Mouse (Mus musculus) cerebellum, adult 11-12 months (tissue): ENCODE data around the gene Ager.

Experiments
- DNase-seq: peaks from one replicate; pipeline ENCODE4 v3.0.0; 2022

Ager gene

GRCm38 (mm10) chr17:34632261-34632691 is 34.6 kb downstream of the Ager start:
- DNase-seq = peak; percentile 92

- peak; percentile 27 for DNase-seq
Measured at GRCm38 (mm10) chr17:34635671-34636070, 38.0 kb downstream of the Ager start.

DNA sequence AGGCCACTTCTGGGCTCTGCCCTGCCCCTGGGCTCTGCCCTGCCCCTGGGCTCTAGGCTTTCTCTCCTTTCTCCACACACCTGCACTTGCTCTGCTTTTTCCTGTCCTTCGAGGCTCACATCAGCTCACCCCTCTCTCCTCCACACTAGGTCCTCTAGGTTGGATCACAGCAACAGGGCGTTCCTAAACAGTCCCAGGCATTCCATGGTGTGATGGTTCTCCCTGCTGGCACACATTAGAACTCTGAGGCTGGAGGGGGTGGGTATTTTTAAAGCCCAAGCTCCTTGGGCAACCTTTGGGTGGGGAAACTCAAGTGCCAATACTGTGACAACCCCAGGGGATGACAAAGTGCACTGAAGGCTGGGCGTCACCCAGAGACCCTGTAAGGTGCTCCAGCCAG is 39.8 kb downstream of the Ager start:
- peak; percentile 43 for DNase-seq

DNA sequence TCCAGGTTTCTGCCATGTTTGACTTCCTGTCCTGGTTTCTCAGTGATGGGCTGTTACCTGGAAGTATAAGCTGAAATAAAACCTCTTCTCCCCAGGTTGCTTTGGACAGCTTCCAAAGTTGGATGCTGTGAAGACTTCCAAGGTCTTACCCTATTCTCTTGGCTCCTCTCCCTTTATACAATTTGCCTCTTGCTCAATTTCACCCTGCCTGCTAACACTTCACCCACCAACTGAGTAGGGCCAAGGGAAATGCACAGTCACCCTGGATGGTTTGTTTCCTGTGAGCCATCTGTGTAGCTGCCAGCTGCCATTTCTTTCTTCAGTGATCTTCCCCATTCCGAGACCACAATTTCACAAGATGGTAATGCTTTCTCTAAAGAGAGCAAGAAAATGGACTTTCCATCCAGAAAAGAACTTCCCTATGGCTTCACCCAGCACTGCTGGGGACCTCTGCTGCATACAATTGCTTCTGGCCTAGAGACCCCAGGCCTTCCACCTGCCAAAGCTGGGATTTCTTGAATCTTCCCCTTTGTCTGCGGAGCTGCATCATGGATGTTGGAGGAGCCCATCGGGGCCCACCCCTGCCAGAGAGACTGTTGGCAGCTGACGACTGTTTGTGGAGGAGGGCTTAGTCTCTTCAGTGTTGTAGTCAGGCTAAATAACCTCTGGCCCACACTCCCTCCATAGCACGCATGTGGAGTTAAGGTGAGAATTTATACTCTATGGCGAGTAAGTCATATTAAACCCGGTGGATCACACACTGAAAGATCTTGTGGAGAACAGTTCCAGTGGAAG is 42.0 kb downstream of the Ager start:
- DNase-seq = peak; percentile 60

GRCm38 (mm10) chr17:34640778-34641601 is 43.3 kb downstream of the Ager start:
- DNase-seq = peak; percentile 94

DNA sequence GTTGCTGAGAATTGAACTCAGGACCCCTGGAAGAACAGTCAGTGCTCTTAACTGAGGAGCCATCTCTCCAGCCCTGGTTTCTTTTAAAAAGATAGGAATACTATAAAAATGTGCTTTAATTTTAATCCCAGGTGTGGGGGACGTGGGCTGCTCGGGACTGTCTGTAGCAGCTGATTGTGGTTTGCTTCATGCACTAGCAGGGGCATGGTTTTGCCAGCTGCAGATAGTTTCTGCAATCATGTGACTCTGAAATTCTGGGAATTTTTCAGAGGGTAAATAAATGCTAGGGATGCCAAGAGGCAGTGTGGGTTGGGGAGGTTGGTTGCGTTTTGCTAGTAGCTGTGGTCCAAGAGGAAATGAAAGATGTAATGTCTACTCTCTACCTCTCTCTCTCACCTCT is 44.3 kb downstream of the Ager start:
- peak; percentile 31 for DNase-seq

DNA sequence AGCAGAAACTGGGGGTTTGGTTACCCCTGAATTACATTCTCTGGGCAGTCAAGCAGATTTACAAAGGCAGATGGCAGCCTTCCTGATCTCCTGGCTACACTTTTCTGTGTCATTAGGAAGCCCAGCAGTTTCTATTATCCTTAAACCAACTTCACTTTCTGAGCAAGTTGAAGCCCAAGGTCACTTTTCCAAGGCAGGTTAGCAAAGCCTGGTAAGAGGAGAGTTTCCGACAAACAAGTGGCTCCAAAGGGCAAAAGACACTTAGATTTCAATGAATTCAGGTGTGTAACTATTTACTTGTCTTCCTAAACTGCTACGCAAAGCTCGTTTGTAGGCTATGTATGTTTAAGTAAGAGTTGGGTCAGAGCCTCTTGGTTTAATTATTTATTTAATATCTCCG is 45.7 kb downstream of the Ager start:
- DNase-seq = peak; percentile 38

DNA sequence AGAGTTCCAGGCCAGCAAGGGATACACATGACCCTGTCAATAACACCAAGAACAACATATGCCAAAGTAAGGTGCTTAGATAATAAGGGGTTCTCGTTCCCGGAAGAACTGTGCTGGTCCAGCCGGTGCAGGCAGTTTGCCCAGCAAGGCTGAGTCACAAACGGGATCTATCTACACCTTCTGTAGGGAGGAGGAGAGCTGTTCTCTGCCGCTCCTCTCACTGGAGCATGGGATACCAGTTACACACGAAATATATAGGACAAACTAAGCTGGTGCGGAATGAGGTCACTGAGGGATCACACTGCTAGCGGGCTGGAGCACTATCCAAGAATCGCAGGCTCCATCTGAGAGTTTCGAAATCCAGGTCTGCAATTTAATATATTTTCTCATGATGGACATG is 46.3 kb downstream of the Ager start:
- DNase-seq = peak; percentile 83

- DNase-seq = peak; percentile 96
Measured at GRCm38 (mm10) chr17:34644608-34645007, 46.9 kb downstream of the Ager start, which contains the start of gene Fkbpl. Gene Fkbpl, plus strand, starts transcription at chr17:34644764.

- peak; percentile 48 for DNase-seq
Measured at GRCm38 (mm10) chr17:34645256-34645829, 47.7 kb downstream of the Ager start.

GRCm38 (mm10) chr17:34645831-34646511 is 48.3 kb downstream of the Ager start:
- peak; percentile 75 for DNase-seq

DNA sequence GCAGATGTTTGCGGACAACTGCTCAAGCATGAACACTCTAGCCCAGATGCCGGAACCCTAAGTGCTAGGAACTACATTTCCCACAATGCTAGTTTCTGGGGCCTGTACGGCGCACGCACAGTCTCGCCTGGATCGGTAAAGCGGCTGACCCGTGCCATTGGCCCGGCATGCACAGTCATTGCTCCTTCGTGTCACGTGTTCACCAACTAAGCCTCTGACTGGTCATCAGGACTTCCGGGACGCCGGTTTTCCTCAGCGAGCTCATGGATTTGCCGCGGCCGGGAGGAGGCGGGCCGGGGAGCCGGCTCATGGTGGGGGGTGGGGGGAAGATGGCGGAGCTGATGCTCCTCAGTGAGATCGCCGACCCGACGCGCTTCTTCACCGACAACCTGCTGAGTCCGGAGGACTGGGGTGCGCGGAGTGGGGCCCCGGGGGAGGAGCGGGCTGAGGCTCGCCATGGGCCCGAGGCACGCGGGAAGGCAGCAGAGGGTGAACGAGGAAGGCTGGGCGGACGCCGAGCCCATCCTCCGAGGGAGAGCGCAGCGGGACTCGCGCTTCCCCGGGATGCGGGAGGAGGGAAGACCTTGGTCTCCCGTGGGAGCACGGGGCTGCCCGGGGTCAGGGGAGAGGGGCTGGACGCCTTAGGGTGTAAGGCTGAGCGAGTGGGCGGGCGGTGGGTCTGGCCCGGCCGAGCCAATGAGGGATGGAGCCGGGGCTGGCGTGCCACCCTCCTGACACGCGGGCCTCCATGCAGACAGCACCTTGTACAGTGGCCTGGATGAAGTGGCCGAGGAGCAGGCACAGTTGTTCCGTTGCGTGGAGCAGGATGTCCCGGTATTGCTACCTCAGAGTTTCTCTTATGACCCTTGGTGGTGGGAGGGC is 49.5 kb downstream of the Ager start, which contains the start of gene Atf6b:
Gene Atf6b (plus strand): TSS at position 241 of the 882 bp plus-strand sequence.
- DNase-seq = peak; percentile 97

DNA sequence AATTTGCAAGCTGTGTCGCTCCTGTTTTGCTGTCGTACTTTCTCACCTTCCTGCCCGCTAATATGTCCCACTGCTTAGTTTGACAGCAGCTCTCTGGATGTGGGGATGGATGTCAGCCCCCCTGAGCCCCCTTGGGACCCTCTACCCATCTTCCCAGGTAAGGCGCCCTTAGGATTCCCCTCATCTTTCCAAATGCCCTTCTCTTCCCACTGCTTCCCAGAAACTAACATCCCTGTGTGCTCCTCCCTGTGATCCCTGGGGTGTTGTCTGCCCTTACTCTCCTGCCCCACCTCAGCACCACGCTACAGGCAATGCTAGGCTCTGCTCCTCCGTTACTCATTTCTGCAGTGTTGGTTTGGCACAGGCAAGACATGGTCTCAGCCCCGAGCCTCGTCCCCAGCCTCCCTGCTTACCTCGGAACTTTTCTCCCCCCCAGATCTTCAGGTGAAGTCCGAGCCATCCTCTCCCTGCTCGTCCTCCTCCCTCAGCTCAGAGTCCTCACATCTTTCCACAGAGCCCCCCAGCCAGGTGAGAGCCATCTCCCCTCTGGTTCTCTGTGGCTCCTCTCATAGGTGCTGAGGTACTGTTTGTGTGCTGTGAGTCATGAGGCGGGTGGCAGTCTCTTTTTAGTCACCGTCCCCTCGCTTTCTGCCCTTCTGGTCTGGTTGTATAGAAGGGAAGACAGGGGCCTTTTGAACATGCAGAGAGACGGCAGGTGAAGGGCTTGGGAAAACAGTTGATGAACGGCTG is 50.7 kb downstream of the Ager start:
- peak; percentile 54 for DNase-seq

DNA sequence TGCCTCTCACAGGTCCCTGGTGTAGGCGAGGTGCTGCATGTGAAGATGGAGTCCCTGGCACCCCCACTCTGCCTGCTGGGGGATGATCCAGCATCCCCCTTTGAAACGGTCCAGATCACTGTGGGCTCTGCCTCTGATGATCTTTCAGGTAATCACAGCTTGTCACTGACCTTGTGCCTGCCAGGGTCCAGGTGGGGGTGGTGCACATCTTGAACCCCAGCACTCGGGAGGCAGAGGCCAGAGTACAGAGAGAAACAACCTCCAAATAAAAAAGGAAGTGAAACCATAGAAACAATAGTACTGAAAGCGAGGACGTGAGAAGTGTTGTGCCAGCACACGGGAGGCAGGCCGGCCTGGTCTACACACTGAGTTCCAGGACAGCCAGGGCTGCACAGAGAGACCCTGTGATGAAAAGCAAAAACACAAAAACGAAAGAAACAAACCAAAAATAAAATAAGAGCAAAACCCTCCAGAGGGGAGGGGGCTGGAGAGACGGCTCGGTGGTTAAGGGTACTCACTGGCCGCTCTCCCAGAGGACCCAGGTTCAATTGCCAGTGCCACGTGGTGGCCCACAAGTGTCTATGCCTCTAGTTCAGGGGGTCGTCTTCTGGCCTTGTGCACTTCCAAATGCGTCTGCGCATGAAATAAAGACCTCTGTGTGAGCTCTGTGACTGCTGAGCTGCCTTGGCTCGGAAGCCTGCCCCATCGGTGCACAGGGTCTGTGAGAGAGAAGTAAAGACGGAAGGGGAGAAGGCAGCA is 51.6 kb downstream of the Ager start:
- DNase-seq = peak; percentile 42
